Mouse (Mus musculus) heart, embryonic 12.5 days (tissue): ENCODE data around the gene Snx5. TPM values are rescaled to one million over a fixed set of nuclear protein-coding genes. Genes with fewer than 3 reads are reported as not detected.
A peak's percentile ranks its signal among the peaks of the same experiment; 100 is the strongest.

Experiments used
- ATAC-seq: fragments of 200-750 bp; cut with Nextera tagmentation; 2 replicates; pipeline ENCODE4 v1.8.0; 2017; ENCODE audit warnings: moderate TSS enrichment, moderate library complexity; ENCODE audit not compliant: insufficient number of reproducible peaks, low FRiP score
- H3K27ac ChIP-seq: fragments of 300-500 bp; sonication (generic); 2 replicates; pipeline ENCODE4 v1.5.1; 2016; ENCODE audit warnings: mild to moderate bottlenecking, moderate library complexity; ENCODE audit not compliant: poor library complexity, severe bottlenecking
- H3K27me3 ChIP-seq: fragments of 300-500 bp; sonication (generic); replicated peaks from 2 replicates; pipeline ENCODE4 v1.6.1; 2016; ENCODE audit warnings: mild to moderate bottlenecking, moderate library complexity
- H3K36me3 ChIP-seq: fragments of 300-500 bp; sonication (generic); 2 replicates; pipeline ENCODE4 v1.6.1; 2016; ENCODE audit warnings: mild to moderate bottlenecking, moderate library complexity
- H3K4me1 ChIP-seq: fragments of 300-500 bp; sonication (generic); replicated peaks from 2 replicates; pipeline ENCODE4 v1.6.1; 2016; ENCODE audit warnings: mild to moderate bottlenecking
- H3K4me2 ChIP-seq: fragments of 300-500 bp; sonication (generic); 2 replicates; pipeline ENCODE4 v1.6.1; 2016; ENCODE audit warnings: mild to moderate bottlenecking, moderate library complexity
- H3K4me3 ChIP-seq: fragments of 300-500 bp; sonication (generic); 2 replicates; pipeline ENCODE4 v1.5.1; 2016; ENCODE audit warnings: mild to moderate bottlenecking
- H3K9ac ChIP-seq: fragments of 300-500 bp; sonication (generic); 2 replicates; pipeline ENCODE4 v1.6.1; 2016; ENCODE audit warnings: mild to moderate bottlenecking, moderate library complexity
- H3K9me3 ChIP-seq: fragments of 300-500 bp; sonication (generic); replicated peaks from 2 replicates; pipeline ENCODE4 v1.6.1; 2016; ENCODE audit warnings: mild to moderate bottlenecking, moderate library complexity
- WGBS: fragments of 180-500 bp; shearing (Covaris S2); methylation state at CpG from one replicate; pipeline ENCODE4 v1.1.7; 2016; 5-methylcytosine and 5-hydroxymethylcytosine counted together
- polyA plus RNA-seq: library from polyadenylated mRNA; unstranded; fragments of >200 nt; fragmentation: Nextera tagmentation; extraction: Ambion mirVana; gene quantifications from 2 replicates; pipeline ENCODE4 v1.2.1, GENCODE M21; 2016

The Snx5 gene
- polyA plus RNA-seq, 1 experiment from 2014 or later = 110 TPM

- Histone ChIP-seq H3K36me3 (peaks cover 20% of the 10 kb centered on the region), H3K9me3 (no peaks in the 10 kb centered on the region), H3K9ac (peak overlapping the region; percentile 47; the same call in 1 of the 2 replicates), H3K4me1 (peaks cover 31% of the 10 kb centered on the region), H3K27me3 (no peaks in the 10 kb centered on the region), H3K4me3 (0 out of 2 replicates have a peak overlapping the region, but pooled peaks have one; percentile 12), H3K27ac (no peak overlapping the region), H3K4me2 (peak overlapping the region; percentile 25; the same call in 1 of the 2 replicates)
- no peak for ATAC-seq
- 42% methylated on average over 4 of the region's 4 CpGs for WGBS
These were observed 4.6 kb downstream of the Snx5 start for GRCm38 (mm10) chr2:144265916-144266683.

GRCm38 (mm10) chr2:144265120-144265488 lies 5.6 kb downstream of the Snx5 start:
- WGBS = 71% methylated on average over 3 of the region's 3 CpGs
- H3K9ac ChIP-seq = no peak overlapping the region
- ATAC-seq = no peak
- no peak overlapping the region for H3K4me3 ChIP-seq
- H3K36me3 ChIP-seq = peaks cover 29% of the 10 kb centered on the region
- H3K9me3 ChIP-seq = no peaks in the 10 kb centered on the region
- 0 out of 2 replicates have a peak overlapping the region, but pooled peaks have one; percentile 12 for H3K27ac ChIP-seq
- no peaks in the 10 kb centered on the region for H3K27me3 ChIP-seq
- H3K4me2 ChIP-seq = no peak overlapping the region
- peaks cover 31% of the 10 kb centered on the region for H3K4me1 ChIP-seq

DNA sequence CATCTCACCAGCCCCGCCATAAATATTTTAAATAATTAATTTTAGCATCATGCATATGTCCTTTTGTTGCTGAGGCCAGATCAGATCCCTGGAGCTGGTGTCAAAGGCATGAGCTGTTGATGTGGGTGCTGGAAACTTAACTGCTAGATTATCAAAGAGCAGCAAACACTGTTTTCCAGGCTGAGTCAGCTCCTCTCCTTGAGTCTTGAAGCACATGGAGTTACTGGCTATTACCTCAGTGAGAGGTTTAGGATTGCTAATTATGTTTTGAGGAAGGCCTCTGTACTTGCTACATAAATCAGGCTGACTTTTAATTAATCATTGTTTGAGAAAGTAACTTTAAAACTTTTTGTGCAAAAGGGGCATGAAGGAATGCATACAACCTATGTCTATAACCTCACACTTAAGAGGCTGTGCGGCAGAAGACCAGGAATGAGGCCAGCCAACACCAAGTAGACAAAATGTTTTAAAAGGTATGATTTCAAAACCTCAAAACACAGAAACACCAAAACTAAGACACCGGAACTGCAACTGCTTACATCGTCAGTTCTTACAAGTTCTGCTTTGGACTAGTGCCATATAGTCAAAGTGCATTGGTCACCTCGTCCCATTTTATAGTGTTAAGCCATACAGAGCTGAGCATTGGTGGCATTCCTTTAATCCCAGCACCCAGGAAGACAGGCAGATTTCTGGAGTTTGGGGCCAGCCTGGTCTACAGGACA lies 6.1 kb downstream of the Snx5 start:
- WGBS = 77% methylated on average over 5 of the region's 5 CpGs
- no peak for ATAC-seq
- peaks cover 33% of the 10 kb centered on the region for H3K36me3 ChIP-seq

DNA sequence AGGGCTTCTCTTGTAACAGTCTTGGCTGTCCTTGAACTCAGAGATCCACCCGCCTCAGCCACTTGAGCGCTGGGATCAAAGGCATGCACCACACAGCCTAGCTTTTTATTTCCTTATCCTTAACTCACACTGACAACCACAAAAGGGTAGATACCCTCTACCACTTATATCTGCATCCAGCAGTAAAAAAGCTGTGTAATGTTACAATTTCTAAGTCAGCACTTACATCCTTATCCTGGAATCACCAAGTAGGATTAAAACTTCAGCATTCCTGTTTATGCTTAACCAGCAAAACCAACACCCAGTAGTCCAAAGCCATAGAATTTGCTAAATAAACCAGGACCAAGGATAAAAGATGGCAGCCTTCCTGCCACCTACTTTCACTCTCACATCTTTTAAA lies 7.9 kb downstream of the Snx5 start:
- no peak overlapping the region for H3K4me2 ChIP-seq
- H3K4me3 ChIP-seq = no peak overlapping the region
- no peaks in the 10 kb centered on the region for H3K9me3 ChIP-seq
- H3K9ac ChIP-seq = no peak overlapping the region
- WGBS = 81% methylated on average over 2 of the region's 2 CpGs
- peaks cover 23% of the 10 kb centered on the region for H3K4me1 ChIP-seq
- no peak overlapping the region for H3K27ac ChIP-seq
- H3K36me3 ChIP-seq = peaks cover 50% of the 10 kb centered on the region
- no peaks in the 10 kb centered on the region for H3K27me3 ChIP-seq
- no peak for ATAC-seq

More for the DNA sequence above, 6.1 kb downstream of the Snx5 start:
- H3K4me1 ChIP-seq = peaks cover 31% of the 10 kb centered on the region
- no peaks in the 10 kb centered on the region for H3K9me3 ChIP-seq
- no peaks in the 10 kb centered on the region for H3K27me3 ChIP-seq
- 0 out of 2 replicates have a peak overlapping the region, but pooled peaks have one; percentile 12 for H3K27ac ChIP-seq
- no peak overlapping the region for H3K4me3 ChIP-seq
- H3K9ac ChIP-seq = no peak overlapping the region
- H3K4me2 ChIP-seq = no peak overlapping the region

DNA sequence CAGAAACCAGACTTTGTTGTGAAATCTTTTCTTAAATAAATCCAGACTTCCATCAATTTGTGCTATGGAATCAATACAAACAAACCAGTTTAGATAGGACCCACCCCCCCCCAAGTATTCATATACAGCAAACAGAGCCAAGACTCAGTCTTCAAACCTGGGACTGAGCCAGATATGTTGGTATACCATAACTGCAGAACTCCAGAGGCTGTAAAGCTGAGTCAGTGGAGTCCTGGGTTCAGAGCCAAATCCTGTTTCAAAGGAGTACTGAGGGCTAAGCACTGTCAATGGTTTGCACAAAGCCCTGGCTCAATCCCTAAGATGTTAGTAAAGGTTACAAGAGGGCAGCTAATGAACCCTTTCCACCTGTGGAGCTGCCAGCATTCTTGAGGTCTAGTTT lies 20.6 kb downstream of the Snx5 start:
- Histone ChIP-seq H3K9ac (no peak overlapping the region), H3K36me3 (peaks cover 62% of the 10 kb centered on the region), H3K9me3 (no peaks in the 10 kb centered on the region), H3K4me3 (no peak overlapping the region), H3K4me2 (no peak overlapping the region), H3K4me1 (peaks cover 36% of the 10 kb centered on the region), H3K27me3 (no peaks in the 10 kb centered on the region), H3K27ac (no peak overlapping the region)
- ATAC-seq = no peak

GRCm38 (mm10) chr2:144248613-144249376 lies 21.9 kb downstream of the Snx5 start:
- no peak overlapping the region for H3K9ac ChIP-seq
- WGBS = 44% methylated on average over 4 of the region's 4 CpGs

GRCm38 (mm10) chr2:144247337-144247978 lies 23.2 kb downstream of the Snx5 start:
- H3K36me3 ChIP-seq = peaks cover 37% of the 10 kb centered on the region
- no peak overlapping the region for H3K9ac ChIP-seq
- 42% methylated on average over 5 of the region's 5 CpGs for WGBS
- no peak overlapping the region for H3K4me3 ChIP-seq
- no peak overlapping the region for H3K4me2 ChIP-seq
- no peaks in the 10 kb centered on the region for H3K27me3 ChIP-seq
- H3K27ac ChIP-seq = 0 out of 2 replicates have a peak overlapping the region, but pooled peaks have one; percentile 3
- no peaks in the 10 kb centered on the region; the same call in 1 of the 2 replicates for H3K9me3 ChIP-seq
- H3K4me1 ChIP-seq = peaks cover 36% of the 10 kb centered on the region
- no peak for ATAC-seq

More at GRCm38 (mm10) chr2:144248613-144249376, 21.9 kb downstream of the Snx5 start:
- H3K27ac ChIP-seq = no peak overlapping the region
- peaks cover 36% of the 10 kb centered on the region for H3K4me1 ChIP-seq
- peaks cover 50% of the 10 kb centered on the region for H3K36me3 ChIP-seq
- no peaks in the 10 kb centered on the region for H3K9me3 ChIP-seq
- no peak overlapping the region for H3K4me2 ChIP-seq
- no peaks in the 10 kb centered on the region for H3K27me3 ChIP-seq
- no peak for ATAC-seq
- H3K4me3 ChIP-seq = no peak overlapping the region

GRCm38 (mm10) chr2:144246270-144246669 lies 24.4 kb downstream of the Snx5 start:
- WGBS = 48% methylated on average over 2 of the region's 2 CpGs
- H3K4me2 ChIP-seq = no peak overlapping the region
- peaks cover 36% of the 10 kb centered on the region for H3K4me1 ChIP-seq
- no peak overlapping the region for H3K9ac ChIP-seq
- H3K4me3 ChIP-seq = no peak overlapping the region
- no peak overlapping the region for H3K27ac ChIP-seq
- no peaks in the 10 kb centered on the region; the same call in 1 of the 2 replicates for H3K9me3 ChIP-seq
- H3K36me3 ChIP-seq = peaks cover 26% of the 10 kb centered on the region
- ATAC-seq = no peak
- no peaks in the 10 kb centered on the region for H3K27me3 ChIP-seq

DNA sequence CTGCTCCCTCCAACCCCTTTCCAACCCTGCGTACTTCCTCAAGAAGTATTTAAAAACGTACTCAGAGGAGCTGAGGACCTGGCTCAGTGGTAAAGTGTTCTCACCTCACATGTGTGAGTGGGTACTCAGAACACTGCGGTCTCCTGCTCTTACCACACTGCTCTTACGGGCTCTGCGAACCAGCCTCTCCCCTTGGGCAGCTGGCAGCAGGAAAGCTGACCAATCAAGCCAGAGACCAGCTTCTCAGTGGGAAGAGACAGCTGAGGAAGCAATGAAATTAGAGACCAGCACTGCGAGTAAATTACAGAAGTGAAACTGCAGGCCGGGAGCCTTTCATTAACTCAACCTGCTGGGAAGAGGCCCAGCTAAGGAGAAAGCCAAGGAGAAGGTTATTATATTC lies 25.2 kb downstream of the Snx5 start:
- H3K4me2 ChIP-seq = no peak overlapping the region
- no peak overlapping the region for H3K4me3 ChIP-seq
- peaks cover 19% of the 10 kb centered on the region for H3K36me3 ChIP-seq
- ATAC-seq = no peak
- peaks cover 36% of the 10 kb centered on the region for H3K4me1 ChIP-seq
- 0 out of 2 replicates have a peak overlapping the region, but pooled peaks have one; percentile 28 for H3K27ac ChIP-seq
- H3K9ac ChIP-seq = no peak overlapping the region
- WGBS = 73% methylated on average over 7 of the region's 7 CpGs
- no peaks in the 10 kb centered on the region; the same call in 1 of the 2 replicates for H3K9me3 ChIP-seq
- no peaks in the 10 kb centered on the region for H3K27me3 ChIP-seq

DNA sequence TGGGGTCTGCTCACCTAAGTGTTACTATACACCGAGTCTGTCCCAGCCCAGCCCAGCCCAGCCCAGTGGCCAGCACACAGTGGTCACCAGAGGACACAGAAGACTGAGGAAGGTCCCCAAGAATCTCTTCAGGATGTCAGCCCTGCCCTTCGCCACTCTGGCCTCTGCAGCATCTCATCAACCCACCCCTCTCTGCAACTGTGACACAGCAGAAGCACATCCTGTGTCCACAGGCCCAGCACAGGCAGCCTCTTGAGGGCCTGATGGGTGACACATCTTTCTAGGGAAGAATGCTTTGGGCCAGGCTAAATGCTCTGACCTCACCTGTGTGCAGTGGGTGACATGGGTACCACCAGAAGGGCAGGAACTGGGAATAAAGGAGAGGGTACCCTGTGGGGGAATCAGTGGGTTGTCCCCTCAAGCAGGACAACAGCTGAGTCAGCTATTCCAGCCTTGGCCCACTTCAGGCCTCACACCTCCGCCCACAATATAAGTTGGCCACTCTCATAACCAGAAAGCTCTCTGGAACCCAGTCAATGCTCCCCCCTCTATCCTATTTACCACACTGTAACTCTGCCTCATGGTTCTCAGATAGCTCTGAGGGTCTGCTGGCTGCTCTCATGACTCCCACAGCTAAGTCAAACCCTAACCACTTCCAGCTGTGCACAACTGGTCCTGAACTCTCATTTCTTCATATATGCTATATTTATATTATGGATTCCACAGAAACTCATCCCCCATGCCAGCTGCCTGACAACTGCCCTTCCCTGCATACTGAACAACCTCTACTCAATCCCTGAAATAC lies 30.4 kb downstream of the Snx5 start:
- Histone ChIP-seq H3K27me3 (no peaks in the 10 kb centered on the region), H3K9ac (no peak overlapping the region), H3K4me3 (no peak overlapping the region), H3K4me2 (no peak overlapping the region), H3K4me1 (0 out of 2 replicates have a peak, but pooled peaks cover under 1% of the 10 kb centered on the region), H3K9me3 (no peaks in the 10 kb centered on the region; the same call in 1 of the 2 replicates), H3K27ac (no peak overlapping the region), H3K36me3 (no peaks in the 10 kb centered on the region)
- WGBS = 75% methylated on average over 3 of the region's 3 CpGs
- ATAC-seq = no peak
